Mouse (Mus musculus) limb, embryonic 11.5 days (tissue): Measurements from ENCODE around the gene Atp6v0a2. TPM values are rescaled to one million over a fixed set of nuclear protein-coding genes. Genes with fewer than 3 reads are reported as not detected.

Source experiments
- ATAC-seq: fragments of 200-750 bp; cut with Nextera tagmentation; 2 replicates; pipeline ENCODE4 v1.8.0; 2017; ENCODE audit warnings: low read depth; ENCODE audit not compliant: insufficient number of reproducible peaks, low FRiP score, low TSS enrichment
- DNase-seq: peaks from one replicate; pipeline ENCODE4 v3.0.0-alpha.2; 2015; ENCODE audit warnings: low spot score
- H3K27ac ChIP-seq: fragments of 300-500 bp; sonication (generic); replicated peaks from 2 replicates; pipeline ENCODE4 v1.5.1; 2014; ENCODE audit warnings: low read depth, mild to moderate bottlenecking, low read length
- H3K27me3 ChIP-seq: fragments of 300-500 bp; sonication (generic); 2 replicates; pipeline ENCODE4 v1.6.1; 2014; ENCODE audit warnings: mild to moderate bottlenecking, low read length, mixed read lengths; ENCODE audit not compliant: control insufficient read depth, insufficient read depth
- H3K36me3 ChIP-seq: fragments of 300-500 bp; sonication (generic); 2 replicates; pipeline ENCODE4 v1.6.1; 2014; ENCODE audit warnings: mild to moderate bottlenecking, low read length, moderate library complexity, mixed read lengths; ENCODE audit not compliant: control insufficient read depth, insufficient read depth
- H3K4me1 ChIP-seq: fragments of 300-500 bp; sonication (generic); 2 replicates; pipeline ENCODE4 v1.6.1; 2014; ENCODE audit warnings: low read length, mixed read lengths; ENCODE audit not compliant: control insufficient read depth, insufficient read depth
- H3K4me2 ChIP-seq: fragments of 300-500 bp; sonication (generic); 2 replicates; pipeline ENCODE4 v1.6.1; 2014; ENCODE audit warnings: low read depth, mild to moderate bottlenecking, moderate library complexity; ENCODE audit not compliant: severe bottlenecking
- H3K4me3 ChIP-seq: fragments of 300-500 bp; sonication (generic); 2 replicates; pipeline ENCODE4 v1.5.1; 2014; ENCODE audit warnings: low read depth, low read length
- H3K9ac ChIP-seq: fragments of 300-500 bp; sonication (generic); 2 replicates; pipeline ENCODE4 v1.6.1; 2014; ENCODE audit warnings: mild to moderate bottlenecking, low read length
- H3K9me3 ChIP-seq: fragments of 300-500 bp; sonication (generic); 2 replicates; pipeline ENCODE4 v1.6.1; 2016; ENCODE audit warnings: low read length; ENCODE audit not compliant: control insufficient read depth
- WGBS: fragments of 180-500 bp; shearing (Covaris S2); extraction: QIAGEN DNeasy Blood & Tissue Kit; methylation state at CpG from one replicate; pipeline ENCODE4 v1.1.7; 2014; 5-methylcytosine and 5-hydroxymethylcytosine counted together
- polyA plus RNA-seq: library from polyadenylated mRNA; unstranded; fragments of >200 nt; fragmentation: Nextera tagmentation; extraction: Ambion mirVana; gene quantifications from 2 replicates; pipeline ENCODE4 v1.2.1, GENCODE M21; 2014

Gene Atp6v0a2
- polyA plus RNA-seq, 1 experiment from 2014 or later: 47.1 TPM

DNA sequence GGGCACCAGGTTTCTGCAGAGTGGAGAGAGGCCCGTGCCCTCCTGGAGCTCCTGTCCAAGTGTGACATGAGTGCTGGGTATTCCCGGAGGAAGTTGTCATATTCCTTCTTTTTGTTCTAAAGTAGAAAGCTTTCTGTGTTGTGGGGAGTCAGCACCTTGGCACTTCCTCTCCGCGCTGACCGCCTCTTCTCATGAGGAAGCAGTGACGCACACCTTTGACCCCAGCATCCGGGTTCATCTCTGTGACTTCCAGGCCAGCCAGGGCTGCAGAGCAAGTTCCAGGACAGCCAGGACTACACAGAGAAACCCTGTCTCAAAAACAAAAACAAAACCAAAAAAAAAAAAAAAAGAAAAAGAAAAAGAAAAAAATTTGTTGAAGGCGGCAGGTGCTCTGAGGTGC, 86.8 kb downstream of the Atp6v0a2 start:
- no peaks in the 10 kb centered on the region for H3K27me3 ChIP-seq
- H3K4me2 ChIP-seq: no peak overlapping the region
- no peak overlapping the region for H3K4me3 ChIP-seq
- DNase-seq: no peak
- 87% methylated on average over 8 of the region's 8 CpGs for WGBS
- H3K9me3 ChIP-seq: no peaks in the 10 kb centered on the region
- no peak overlapping the region for H3K9ac ChIP-seq
- H3K27ac ChIP-seq: no peak overlapping the region
- peaks cover 20% of the 10 kb centered on the region for H3K36me3 ChIP-seq
- no peaks in the 10 kb centered on the region for H3K4me1 ChIP-seq
- no peak for ATAC-seq

DNA sequence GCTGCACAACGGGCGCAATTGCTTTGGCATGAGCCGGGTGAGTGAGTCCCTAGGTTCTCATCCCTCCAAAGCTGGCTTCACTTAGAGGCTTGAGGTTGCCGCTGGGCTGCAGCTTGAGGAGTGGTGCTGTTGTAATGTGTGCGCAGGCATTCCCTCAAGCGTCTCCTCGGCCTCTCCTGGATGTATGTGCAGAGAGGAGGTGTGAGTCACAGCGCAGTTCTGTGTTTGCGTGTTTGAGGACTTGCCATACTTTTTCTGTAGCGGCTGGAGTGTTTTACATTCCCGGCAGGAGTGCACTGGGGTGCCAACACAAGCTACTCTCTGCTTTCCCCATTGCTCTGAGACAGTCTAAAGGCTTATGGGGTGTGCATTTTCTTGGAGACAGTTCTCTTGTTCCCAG, 89.6 kb downstream of the Atp6v0a2 start:
- no peak for ATAC-seq
- no peaks in the 10 kb centered on the region for H3K9me3 ChIP-seq
- no peak overlapping the region for H3K4me3 ChIP-seq
- H3K4me2 ChIP-seq: no peak overlapping the region
- no peaks in the 10 kb centered on the region for H3K4me1 ChIP-seq
- 95% methylated on average over 11 of the region's 11 CpGs for WGBS
- no peak overlapping the region for H3K27ac ChIP-seq
- no peak for DNase-seq
- no peak overlapping the region for H3K9ac ChIP-seq
- no peaks in the 10 kb centered on the region for H3K27me3 ChIP-seq
- H3K36me3 ChIP-seq: peaks cover 18% of the 10 kb centered on the region; the same call in 1 of the 2 replicates

DNA sequence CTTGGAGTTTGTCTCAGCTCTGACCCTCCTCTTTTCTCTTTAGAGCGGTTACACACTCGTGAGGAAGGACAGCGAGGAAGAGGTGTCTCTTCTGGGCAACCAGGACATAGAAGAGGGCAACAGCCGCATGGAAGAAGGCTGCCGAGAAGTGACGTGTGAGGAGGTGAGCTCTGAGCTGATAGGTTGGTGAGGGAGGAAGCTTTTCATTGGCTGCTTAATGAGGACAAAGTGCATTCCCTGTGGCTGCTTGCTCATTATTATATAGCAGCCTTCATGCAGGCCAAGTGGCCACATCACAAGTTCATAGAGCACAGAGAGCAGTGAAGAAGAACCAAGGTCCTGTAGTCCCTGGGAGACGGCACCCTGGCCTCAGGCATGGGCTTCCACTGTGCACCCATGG, 90.0 kb downstream of the Atp6v0a2 start:
- Histone ChIP-seq H3K9me3 (no peaks in the 10 kb centered on the region), H3K4me1 (no peaks in the 10 kb centered on the region), H3K27me3 (no peaks in the 10 kb centered on the region), H3K36me3 (peaks cover 21% of the 10 kb centered on the region; the same call in 1 of the 2 replicates), H3K4me3 (no peak overlapping the region), H3K4me2 (no peak overlapping the region), H3K9ac (no peak overlapping the region), H3K27ac (no peak overlapping the region)
- WGBS: 87% methylated on average over 7 of the region's 7 CpGs
- ATAC-seq: no peak
- DNase-seq: no peak

GRCm38 (mm10) chr5:124723125-124723524, 94.7 kb downstream of the Atp6v0a2 start:
- 92% methylated on average over 6 of the region's 6 CpGs for WGBS
- peaks cover 17% of the 10 kb centered on the region; the same call in 1 of the 2 replicates for H3K36me3 ChIP-seq
- H3K9ac ChIP-seq: no peak overlapping the region
- no peaks in the 10 kb centered on the region; the same call in 1 of the 2 replicates for H3K4me1 ChIP-seq
- no peak for DNase-seq
- no peak overlapping the region for H3K4me3 ChIP-seq
- no peak overlapping the region for H3K4me2 ChIP-seq
- H3K27me3 ChIP-seq: 0 out of 2 replicates have a peak, but pooled peaks cover 3% of the 10 kb centered on the region
- H3K27ac ChIP-seq: no peak overlapping the region
- H3K9me3 ChIP-seq: no peaks in the 10 kb centered on the region
- ATAC-seq: no peak

- Histone ChIP-seq H3K27ac (no peak within 1 kb of the TSS), H3K4me3 (no peak within 1 kb of the TSS), H3K4me1 (no peaks in the 10 kb centered on the region; the same call in 1 of the 2 replicates), H3K4me2 (no peak within 1 kb of the TSS), H3K9ac (no peak within 1 kb of the TSS), H3K27me3 (0 out of 2 replicates have a peak, but pooled peaks cover 3% of the 10 kb centered on the region), H3K9me3 (no peaks in the 10 kb centered on the region), H3K36me3 (peaks cover 9% of the 10 kb centered on the region; the same call in 1 of the 2 replicates)
- DNase-seq (peak; percentile 52), ATAC-seq (no peak)
- WGBS: 11% methylated on average over 29 of the region's 29 CpGs
These were observed 96.6 kb downstream of the Atp6v0a2 start, which contains the start of gene Dnah10 for GRCm38 (mm10) chr5:124724997-124725396. Dnah10 (plus strand) TSS chr5:124725085.

DNA sequence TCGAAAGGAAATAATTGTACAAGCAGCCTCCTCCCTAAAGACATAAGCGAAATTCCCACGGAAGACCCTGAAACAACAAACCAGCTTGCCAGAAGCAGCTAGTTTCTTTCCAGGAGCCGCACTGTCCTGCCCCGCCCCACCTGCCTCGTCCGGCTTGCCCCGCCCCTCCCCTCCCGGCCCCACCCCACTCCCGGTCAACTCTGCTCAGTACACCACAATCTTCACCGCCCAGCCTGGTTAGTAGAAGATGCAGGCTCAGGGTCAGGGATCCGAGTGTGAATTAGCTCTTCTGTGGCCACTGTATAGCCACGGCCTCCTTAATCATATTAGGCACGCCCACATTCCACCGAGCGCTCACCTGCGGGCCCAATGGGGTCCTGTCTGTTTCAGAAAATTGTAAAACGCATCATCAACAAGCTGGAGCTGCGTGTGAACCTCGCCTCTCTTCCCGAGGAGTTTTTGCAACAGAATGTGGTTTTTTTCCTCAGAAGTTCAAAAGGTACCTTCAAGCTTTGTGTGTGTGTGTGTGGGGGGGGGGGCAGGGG, 101.4 kb downstream of the Atp6v0a2 start:
- ATAC-seq: no peak
- 0 out of 2 replicates have a peak overlapping the region, but pooled peaks have one; percentile 2 for H3K4me3 ChIP-seq

GRCm38 (mm10) chr5:124733961-124734360, 105.6 kb downstream of the Atp6v0a2 start:
- 85% methylated on average over 12 of the region's 12 CpGs for WGBS
- DNase-seq (no peak), ATAC-seq (no peak)
- Histone ChIP-seq H3K36me3 (no peaks in the 10 kb centered on the region), H3K4me1 (no peaks in the 10 kb centered on the region), H3K27me3 (no peaks in the 10 kb centered on the region), H3K9ac (no peak overlapping the region), H3K4me2 (no peak overlapping the region), H3K27ac (no peak overlapping the region), H3K9me3 (no peaks in the 10 kb centered on the region), H3K4me3 (no peak overlapping the region)

More for the DNA sequence above, 101.4 kb downstream of the Atp6v0a2 start:
- no peaks in the 10 kb centered on the region for H3K36me3 ChIP-seq
- H3K27me3 ChIP-seq: 0 out of 2 replicates have a peak, but pooled peaks cover 3% of the 10 kb centered on the region
- no peak overlapping the region for H3K27ac ChIP-seq
- peak overlapping the region; percentile 38; the same call in 1 of the 2 replicates for H3K4me2 ChIP-seq
- peak; percentile 24 for DNase-seq
- no peaks in the 10 kb centered on the region; the same call in 1 of the 2 replicates for H3K4me1 ChIP-seq
- no peak overlapping the region for H3K9ac ChIP-seq
- 14% methylated on average over 21 of the region's 21 CpGs for WGBS
- no peaks in the 10 kb centered on the region for H3K9me3 ChIP-seq

DNA sequence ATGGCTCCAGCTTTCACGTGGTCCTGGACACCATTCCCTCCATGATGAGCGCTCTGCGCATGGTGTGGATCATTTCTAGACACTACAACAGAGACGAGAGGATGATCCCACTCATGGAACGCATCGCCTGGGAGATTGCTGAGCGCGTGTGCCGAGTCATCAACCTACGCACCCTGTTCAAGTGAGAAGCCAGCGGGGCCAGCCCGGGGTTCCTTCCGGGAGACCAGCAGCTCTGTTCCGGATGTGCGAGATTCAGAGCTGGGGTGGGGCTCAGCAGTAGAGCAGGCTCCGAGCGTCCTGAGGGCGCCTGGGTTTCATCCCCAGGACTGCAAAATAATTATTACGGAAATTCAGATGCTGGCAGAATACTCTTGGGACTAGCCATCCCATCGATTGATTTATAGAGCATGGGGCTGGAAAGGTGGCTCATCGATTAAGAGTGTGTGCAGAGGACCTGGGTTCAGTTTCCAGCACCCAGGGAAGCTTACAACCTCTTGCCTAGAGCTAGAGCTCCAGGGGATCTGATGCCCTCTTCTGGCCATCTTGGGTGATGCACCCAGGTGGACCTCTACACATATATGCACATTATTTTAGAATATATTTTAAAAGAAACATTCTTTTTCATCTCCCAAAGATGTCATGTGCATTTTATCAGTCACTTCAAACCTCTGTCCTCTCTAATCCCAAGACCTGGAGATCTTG, 113.7 kb downstream of the Atp6v0a2 start:
- 96% methylated on average over 21 of the region's 21 CpGs for WGBS
- no peak overlapping the region for H3K27ac ChIP-seq
- peaks cover 2% of the 10 kb centered on the region; the same call in 1 of the 2 replicates for H3K9me3 ChIP-seq
- no peak overlapping the region for H3K4me3 ChIP-seq
- H3K4me1 ChIP-seq: no peaks in the 10 kb centered on the region
- no peak for ATAC-seq
- no peaks in the 10 kb centered on the region for H3K27me3 ChIP-seq
- no peak for DNase-seq
- no peak overlapping the region for H3K4me2 ChIP-seq
- no peaks in the 10 kb centered on the region for H3K36me3 ChIP-seq
- no peak overlapping the region for H3K9ac ChIP-seq
